Mouse (Mus musculus): ENCODE data around the gene Hsd17b11.

DNA sequence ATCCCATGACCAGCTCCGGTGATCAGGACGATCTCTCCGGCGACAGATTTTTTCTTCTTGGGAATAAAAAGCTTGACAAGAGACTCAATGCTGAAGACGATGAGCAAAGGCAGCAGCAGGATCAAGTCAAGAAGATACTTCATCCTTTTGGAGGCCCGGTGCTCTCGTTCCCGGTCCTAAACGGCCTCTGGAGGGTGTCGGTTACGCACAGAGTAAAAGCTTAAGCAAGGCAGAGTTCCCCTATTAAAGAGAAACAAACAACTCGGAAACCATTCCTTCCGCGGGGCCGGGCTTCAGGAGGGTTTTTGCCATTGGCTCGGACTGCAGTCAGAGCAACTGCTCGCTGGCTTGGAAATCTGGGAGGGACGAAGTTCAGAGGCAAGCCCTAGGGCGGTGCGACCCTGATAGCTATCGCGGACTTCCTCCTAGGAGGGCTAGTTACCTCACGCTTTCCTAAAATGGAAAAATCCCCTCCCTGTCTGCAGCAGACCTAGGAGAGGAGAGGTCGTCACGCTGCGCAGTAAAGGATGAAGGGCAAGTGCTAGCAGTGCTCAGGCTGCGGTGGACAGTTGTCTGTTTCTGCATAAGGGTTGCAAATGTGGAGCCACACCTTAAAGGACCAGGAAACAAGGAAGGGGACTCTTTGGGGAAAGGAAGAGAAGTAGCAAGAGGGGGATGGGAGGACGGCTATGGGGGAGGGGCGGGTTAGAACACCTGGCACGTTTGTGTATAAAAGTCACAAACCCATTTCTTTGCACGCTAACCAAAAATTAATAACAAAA, at the start of gene Hsd17b11:
- no peak for TF ChIP-seq CTCF (IDR thresholded peaks at IDR 0.05; ENCODE audit: low read depth)
- TF ChIP-seq EP300 (IDR thresholded peaks at IDR 0.05; ENCODE audit: low read depth), result no peak

Data from heart, postnatal 0 days (tissue).